Mouse (Mus musculus) megakaryocyte, embryonic 14.5 days (primary cell): ENCODE data around the gene Bace1.

ENCODE experiments used
- FLI1 ChIP-seq: IDR thresholded peaks from 2 replicates; pipeline ENCODE4 v1.6.1; 2012; ENCODE audit warnings: low read length, inconsistent platforms, mixed read lengths
- GATA1 ChIP-seq: IDR thresholded peaks from 3 replicates; pipeline ENCODE4 v1.6.1; 2012; ENCODE audit warnings: mixed read lengths, low read length, inconsistent platforms, borderline replicate concordance

DNA sequence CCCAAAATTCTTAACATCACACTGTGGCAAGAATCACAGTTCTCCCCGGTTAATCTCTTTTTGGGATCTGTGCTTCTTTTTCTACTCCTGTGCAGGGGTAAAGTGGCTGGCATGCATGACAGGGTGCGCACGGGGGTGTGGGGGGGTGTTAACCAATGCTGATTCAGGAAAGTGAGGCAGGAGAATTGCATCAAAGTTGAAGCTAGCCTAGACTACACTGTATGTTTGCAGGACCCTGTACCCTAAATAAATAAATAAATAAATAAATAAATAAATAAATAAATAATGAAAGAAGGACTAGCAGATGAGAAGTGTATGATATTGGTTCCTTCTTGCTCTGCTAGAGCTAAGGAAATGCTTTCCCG, 329 bp upstream of the Bace1 start:
- no peak for TF ChIP-seq GATA1
- no peak for TF ChIP-seq FLI1
